Mouse (Mus musculus): ENCODE measurements around the gene Gm13287. TPM values are rescaled to one million over a fixed set of nuclear protein-coding genes. Genes with fewer than 3 reads are reported as not detected.
"Not testable (repeated sequence)": the region's sequence is repeated elsewhere in the genome, so short reads cannot be mapped to it uniquely, and the experiment has no call there.

Gm13287 gene
- total RNA-seq, 4 experiments from 2014 or later, result not detected

GRCm38 (mm10) chr4:88797097-88797496 is 6.0 kb upstream of the Gm13287 start, which contains the start of gene Gm13279:
Gm13279 (plus strand) TSS chr4:88797397.
- DNase-seq (ENCODE audit: low spot score), result not testable (repeated sequence)

- not testable (repeated sequence) for DNase-seq (ENCODE audit: low spot score)
These were observed 3.7 kb upstream of the Gm13287 start, which contains the start of gene Gm13285 for GRCm38 (mm10) chr4:88799365-88799764. Gm13285 (plus strand) TSS chr4:88799665.

GRCm38 (mm10) chr4:88805231-88805630 is 2.2 kb downstream of the Gm13287 start, which contains the start of gene Gm13288:
Gm13288 (plus strand) TSS chr4:88805531.
- DNase-seq (ENCODE audit: low spot score), result not testable (repeated sequence)

- DNase-seq (ENCODE audit: low spot score), result not testable (repeated sequence)
These were observed 2.7 kb downstream of the Gm13287 start for GRCm38 (mm10) chr4:88805761-88806160.

GRCm38 (mm10) chr4:88815928-88816327 is 12.9 kb downstream of the Gm13287 start, which contains the start of gene Ifna7:
Ifna7 (plus strand) TSS chr4:88816228.
- no peak for DNase-seq (ENCODE audit: low spot score)

GRCm38 (mm10) chr4:88819659-88820058 is 16.6 kb downstream of the Gm13287 start, which contains the start of gene Ifna11:
Ifna11 (plus strand) TSS chr4:88819959.
- DNase-seq (ENCODE audit: low spot score), result no peak

- no peak for DNase-seq (ENCODE audit: low spot score)
These were observed 19.9 kb downstream of the Gm13287 start for GRCm38 (mm10) chr4:88822995-88823394.

GRCm38 (mm10) chr4:88827116-88827515 is 24.1 kb downstream of the Gm13287 start, which contains the start of gene Ifna6:
Ifna6 (plus strand) TSS chr4:88827416.
- not testable (repeated sequence) for DNase-seq (ENCODE audit: low spot score)

GRCm38 (mm10) chr4:88830523-88830922 is 27.5 kb downstream of the Gm13287 start:
- no peak for DNase-seq (ENCODE audit: low spot score)

GRCm38 (mm10) chr4:88835225-88835624 is 32.2 kb downstream of the Gm13287 start, which contains the start of gene Ifna5:
Ifna5 (plus strand) TSS chr4:88835525.
- DNase-seq (ENCODE audit: low spot score), result not testable (repeated sequence)

GRCm38 (mm10) chr4:88838828-88839227 is 35.8 kb downstream of the Gm13287 start:
- no peak for DNase-seq (ENCODE audit: low spot score)

GRCm38 (mm10) chr4:88840058-88840457 is 37.0 kb downstream of the Gm13287 start:
- no peak for DNase-seq (ENCODE audit: low spot score)

- no peak for DNase-seq (ENCODE audit: low spot score)
These were observed 38.4 kb downstream of the Gm13287 start, which contains the start of gene Ifna4 for GRCm38 (mm10) chr4:88841438-88841911. Ifna4 (plus strand) TSS chr4:88841861.

GRCm38 (mm10) chr4:88845334-88845733 is 42.3 kb downstream of the Gm13287 start:
- DNase-seq (ENCODE audit: low spot score), result no peak

- DNase-seq (ENCODE audit: low spot score), result no peak
These were observed 46.6 kb downstream of the Gm13287 start, which contains the start of gene Ifna1 for GRCm38 (mm10) chr4:88849698-88850097. Ifna1 (plus strand) TSS chr4:88850087.

GRCm38 (mm10) chr4:88851026-88851763 is 48.1 kb downstream of the Gm13287 start:
- no peak for DNase-seq (ENCODE audit: low spot score)

Other genes with a start within 250 kb of the Gm13287 start
- gene Ifna15, start 245.0 kb upstream of the Gm13287 start, total RNA-seq (2022), result not detected
- gene Ifna14, start 231.5 kb upstream of the Gm13287 start, total RNA-seq (2022), result not detected
- gene Ifna9, start 210.9 kb upstream of the Gm13287 start, total RNA-seq (2022), result not detected
- not detected for gene Ifna12, start 199.9 kb upstream of the Gm13287 start, total RNA-seq (2022)
- gene C87499, start 168.8 kb upstream of the Gm13287 start, total RNA-seq (2022), result not detected
- gene Ifna13, start 158.8 kb upstream of the Gm13287 start, total RNA-seq (2022), result not detected
- gene Ifna16, start 126.3 kb upstream of the Gm13287 start, total RNA-seq (2022), result not detected
- gene Ifna2, start 119.3 kb upstream of the Gm13287 start, total RNA-seq (2022), result not detected
- not detected for gene Ifnab, start 111.9 kb upstream of the Gm13287 start, total RNA-seq (2022)
- gene Gm26566, start 81.4 kb upstream of the Gm13287 start, total RNA-seq (2022), result under 1 TPM; 0.41 to 0.87 (median 0.64) TPM
- gene Klhl9, start 80.8 kb upstream of the Gm13287 start, total RNA-seq (2022), result 10 to 100 TPM; 67.8 to 80.5 (median 71.9) TPM
- gene Gm13271, start 48.4 kb upstream of the Gm13287 start, total RNA-seq (2022), result not detected
- gene Gm13283, start 43.1 kb upstream of the Gm13287 start, total RNA-seq (2022), result not detected
- gene Gm13290, start 29.4 kb upstream of the Gm13287 start, total RNA-seq (2022), result not detected
- not detected for gene Gm13289, start 26.3 kb upstream of the Gm13287 start, total RNA-seq (2022)
- gene Gm13272, start 23.4 kb upstream of the Gm13287 start, total RNA-seq (2022), result not detected
- gene Ifnz, start 21.1 kb upstream of the Gm13287 start, total RNA-seq (2022), result not detected
- gene Gm13276, start 17.5 kb upstream of the Gm13287 start, total RNA-seq (2022), result not detected
- not detected for gene Gm13277, start 14.6 kb upstream of the Gm13287 start, total RNA-seq (2022)
- not detected for gene Gm13278, start 11.7 kb upstream of the Gm13287 start, total RNA-seq (2022)
- not detected for gene Gm13275, start 8.8 kb upstream of the Gm13287 start, total RNA-seq (2022)
- gene Gm13279, start 5.9 kb upstream of the Gm13287 start, total RNA-seq (2022), result not detected
- gene Gm13285, start 3.6 kb upstream of the Gm13287 start, total RNA-seq (2022), result not detected
- not detected for gene Gm13288, start 2.3 kb downstream of the Gm13287 start, total RNA-seq (2022)
- not detected for gene Ifna7, start 13.0 kb downstream of the Gm13287 start, total RNA-seq (2022)
- gene Ifna11, start 16.7 kb downstream of the Gm13287 start, total RNA-seq (2022), result not detected
- gene Ifna6, start 24.2 kb downstream of the Gm13287 start, total RNA-seq (2022), result not detected
- gene Ifna5, start 32.3 kb downstream of the Gm13287 start, total RNA-seq (2022), result not detected
- gene Ifna4, start 38.6 kb downstream of the Gm13287 start, total RNA-seq (2022), result not detected
- gene Ifna1, start 46.8 kb downstream of the Gm13287 start, total RNA-seq (2022), result not detected
- gene Ifne, start 76.9 kb downstream of the Gm13287 start, total RNA-seq (2022), result not detected

Measured in heart, adult 8-10 months (tissue).